Mouse (Mus musculus): Measurements from ENCODE around the gene 9530068E07Rik.

DNA sequence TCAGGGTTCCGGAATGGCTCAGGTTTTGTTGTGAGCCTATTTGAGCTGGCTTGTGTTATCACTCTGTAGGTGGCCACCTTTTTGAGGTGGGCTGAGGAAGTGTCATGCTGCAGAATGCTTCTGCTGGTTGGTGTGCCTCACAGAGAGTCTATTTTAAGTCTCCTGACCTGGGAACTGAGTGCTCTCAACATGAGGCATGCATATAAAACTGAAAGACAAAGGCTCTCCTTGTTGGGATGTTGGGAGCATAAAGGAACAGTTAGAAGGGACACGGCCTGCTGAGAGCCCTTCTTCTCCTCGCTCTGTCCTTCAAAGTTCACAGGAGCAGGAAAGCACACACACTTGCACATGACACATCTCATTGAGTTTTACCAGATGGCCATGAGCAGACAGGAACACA is 9.3 kb upstream of the 9530068E07Rik start:
- no peak for TF ChIP-seq ZC3H11A (IDR thresholded peaks at IDR 0.05; ENCODE audit: low read depth, low read length)
- TF ChIP-seq ETS1 (conservative IDR thresholded peaks at IDR 0.05; ENCODE audit: low read depth, low read length): no peak
- no peak for TF ChIP-seq MXI1 (IDR thresholded peaks at IDR 0.05; ENCODE audit: low read depth, low read length)
- TF ChIP-seq MYC (IDR thresholded peaks at IDR 0.05; ENCODE audit: low read depth, low read length): no peak
- no peak for TF ChIP-seq POLR2A (IDR thresholded peaks at IDR 0.05; ENCODE audit: low read depth, low read length)
- TF ChIP-seq CTCF (conservative IDR thresholded peaks at IDR 0.05 in 1 of 2, IDR thresholded peaks at IDR 0.05 in 1 of 2; ENCODE audit: low read depth in 2 of 2, low read length in 2 of 2): no peak
